Mouse (Mus musculus): ENCODE results near the gene Triml2. TPM values are rescaled to one million over a fixed set of nuclear protein-coding genes. Genes with fewer than 3 reads are reported as not detected.

The Triml2 gene
- polyA plus RNA-seq (2014; fragmentation: Nextera tagmentation; extraction: Ambion mirVana), result not detected in 2 replicates

- Histone ChIP-seq H3K36me3 (ENCODE audit: control insufficient read depth, insufficient read depth, low read length) (no peaks in the 10 kb centered on the region), H3K4me3 (ENCODE audit: low read depth, low read length) (no peak within 1 kb of the TSS), H3K27me3 (replicated peaks; ENCODE audit: control insufficient read depth, insufficient read depth, low read length) (no peaks in the 10 kb centered on the region), H3K4me1 (replicated peaks; ENCODE audit: control insufficient read depth, insufficient read depth, low read length) (no peaks in the 10 kb centered on the region), H3K27ac (ENCODE audit: low read depth, low read length) (no peak within 1 kb of the TSS), H3K9ac (ENCODE audit: low read depth, low read length) (no peak within 1 kb of the TSS), H3K4me2 (no peak within 1 kb of the TSS), H3K9me3 (ENCODE audit: control insufficient read depth, low read length) (no peaks in the 10 kb centered on the region)
- no peak for DNase-seq (ENCODE audit: low spot score)
- ATAC-seq (replicated peaks; ENCODE audit: low FRiP score), result no peak
- WGBS, result 92% methylated on average over 13 of the region's 13 CpGs
Measured at GRCm38 (mm10) chr8:43180054-43180690, at the start of gene Triml2. TSS of gene Triml2 (plus strand) at chr8:43180541.

DNA sequence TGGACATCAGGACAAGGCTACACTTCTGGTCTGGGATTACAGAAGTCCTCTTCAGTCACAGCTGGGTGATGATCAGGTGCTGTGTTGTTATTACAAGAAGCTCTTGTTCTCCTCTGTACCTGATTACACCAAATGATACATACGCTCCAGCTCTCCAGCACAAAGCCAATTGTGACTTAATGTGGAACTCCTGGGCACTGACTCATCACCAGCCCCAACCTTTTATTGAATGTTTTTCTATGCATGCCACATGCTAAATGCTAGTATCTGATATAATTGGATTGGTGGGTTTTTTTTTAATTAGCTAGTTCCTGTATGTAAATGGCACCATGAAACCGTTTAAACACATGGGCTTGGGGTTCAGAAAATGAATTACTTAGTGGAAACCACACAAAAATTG, 39.0 kb upstream of the Triml2 start, which contains the start of gene Triml1:
Triml1 (minus strand) TSS at position 101 of the 400 bp plus-strand sequence.
- ATAC-seq (replicated peaks; ENCODE audit: low FRiP score), result no peak
- WGBS, result 80% methylated on average over 2 of the region's 2 CpGs
- H3K9me3 ChIP-seq (ENCODE audit: control insufficient read depth, low read length), result no peaks in the 10 kb centered on the region

GRCm38 (mm10) chr8:43149307-43149706, 31.0 kb upstream of the Triml2 start:
- Histone ChIP-seq H3K27ac (ENCODE audit: low read depth, low read length) (no peak overlapping the region), H3K36me3 (ENCODE audit: control insufficient read depth, insufficient read depth, low read length) (no peaks in the 10 kb centered on the region), H3K9me3 (ENCODE audit: control insufficient read depth, low read length) (no peaks in the 10 kb centered on the region), H3K9ac (ENCODE audit: low read depth, low read length) (no peak overlapping the region), H3K4me3 (ENCODE audit: low read depth, low read length) (no peak overlapping the region), H3K4me2 (no peak overlapping the region), H3K27me3 (replicated peaks; ENCODE audit: control insufficient read depth, insufficient read depth, low read length) (no peaks in the 10 kb centered on the region), H3K4me1 (replicated peaks; ENCODE audit: control insufficient read depth, insufficient read depth, low read length) (no peaks in the 10 kb centered on the region)
- 92% methylated on average over 9 of the region's 9 CpGs for WGBS
- DNase-seq (ENCODE audit: low spot score) (no peak), ATAC-seq (replicated peaks; ENCODE audit: low FRiP score) (no peak)

More for the DNA sequence above, 39.0 kb upstream of the Triml2 start, which contains the start of gene Triml1:
- Histone ChIP-seq H3K4me2 (no peak within 1 kb of the TSS), H3K4me1 (replicated peaks; ENCODE audit: control insufficient read depth, insufficient read depth, low read length) (no peaks in the 10 kb centered on the region), H3K4me3 (ENCODE audit: low read depth, low read length) (no peak within 1 kb of the TSS), H3K27me3 (replicated peaks; ENCODE audit: control insufficient read depth, insufficient read depth, low read length) (no peaks in the 10 kb centered on the region), H3K36me3 (ENCODE audit: control insufficient read depth, insufficient read depth, low read length) (no peaks in the 10 kb centered on the region), H3K9ac (ENCODE audit: low read depth, low read length) (no peak within 1 kb of the TSS), H3K27ac (ENCODE audit: low read depth, low read length) (no peak within 1 kb of the TSS)
- no peak for DNase-seq (ENCODE audit: low spot score)

DNA sequence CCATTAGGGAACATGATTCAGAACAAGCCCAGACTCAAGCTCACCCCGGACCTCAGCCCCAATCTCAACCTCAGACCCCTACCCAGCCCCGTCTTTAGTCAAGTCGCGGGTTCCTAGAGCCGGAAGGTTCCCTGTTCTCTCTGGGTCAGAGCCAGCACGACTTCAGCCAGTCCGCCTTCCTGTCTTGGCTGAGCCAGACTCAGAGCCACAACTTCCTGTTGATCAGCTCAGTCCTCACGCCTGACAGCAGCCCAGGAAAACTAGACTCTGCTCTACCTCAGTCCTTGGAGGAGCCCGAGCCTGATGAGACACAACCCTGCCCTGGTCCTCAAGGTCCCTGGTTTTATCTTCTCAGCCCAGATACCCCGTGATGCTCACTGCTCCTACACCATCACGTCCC, 17.1 kb upstream of the Triml2 start:
- no peaks in the 10 kb centered on the region for H3K4me1 ChIP-seq (replicated peaks; ENCODE audit: control insufficient read depth, insufficient read depth, low read length)
- no peak overlapping the region for H3K9ac ChIP-seq (ENCODE audit: low read depth, low read length)
- H3K27me3 ChIP-seq (replicated peaks; ENCODE audit: control insufficient read depth, insufficient read depth, low read length), result no peaks in the 10 kb centered on the region
- DNase-seq (ENCODE audit: low spot score), result no peak
- no peak overlapping the region for H3K4me3 ChIP-seq (ENCODE audit: low read depth, low read length)
- no peaks in the 10 kb centered on the region for H3K9me3 ChIP-seq (ENCODE audit: control insufficient read depth, low read length)
- 49% methylated on average over 11 of the region's 11 CpGs for WGBS
- H3K4me2 ChIP-seq, result no peak overlapping the region
- no peak for ATAC-seq (replicated peaks; ENCODE audit: low FRiP score)
- no peak overlapping the region for H3K27ac ChIP-seq (ENCODE audit: low read depth, low read length)
- no peaks in the 10 kb centered on the region for H3K36me3 ChIP-seq (ENCODE audit: control insufficient read depth, insufficient read depth, low read length)

GRCm38 (mm10) chr8:43164453-43164852, 15.9 kb upstream of the Triml2 start:
- Histone ChIP-seq H3K4me1 (replicated peaks; ENCODE audit: control insufficient read depth, insufficient read depth, low read length) (no peaks in the 10 kb centered on the region), H3K9me3 (ENCODE audit: control insufficient read depth, low read length) (no peaks in the 10 kb centered on the region), H3K36me3 (ENCODE audit: control insufficient read depth, insufficient read depth, low read length) (no peaks in the 10 kb centered on the region), H3K4me2 (no peak overlapping the region), H3K27me3 (replicated peaks; ENCODE audit: control insufficient read depth, insufficient read depth, low read length) (no peaks in the 10 kb centered on the region), H3K9ac (ENCODE audit: low read depth, low read length) (no peak overlapping the region), H3K4me3 (ENCODE audit: low read depth, low read length) (no peak overlapping the region), H3K27ac (ENCODE audit: low read depth, low read length) (no peak overlapping the region)
- DNase-seq (ENCODE audit: low spot score) (no peak), ATAC-seq (replicated peaks; ENCODE audit: low FRiP score) (no peak)
- 78% methylated on average over 3 of the region's 3 CpGs for WGBS

GRCm38 (mm10) chr8:43168083-43168482, 12.3 kb upstream of the Triml2 start:
- Histone ChIP-seq H3K9me3 (ENCODE audit: control insufficient read depth, low read length) (no peaks in the 10 kb centered on the region), H3K36me3 (ENCODE audit: control insufficient read depth, insufficient read depth, low read length) (no peaks in the 10 kb centered on the region), H3K27me3 (replicated peaks; ENCODE audit: control insufficient read depth, insufficient read depth, low read length) (no peaks in the 10 kb centered on the region), H3K4me1 (replicated peaks; ENCODE audit: control insufficient read depth, insufficient read depth, low read length) (no peaks in the 10 kb centered on the region), H3K9ac (ENCODE audit: low read depth, low read length) (no peak overlapping the region), H3K27ac (ENCODE audit: low read depth, low read length) (no peak overlapping the region), H3K4me3 (ENCODE audit: low read depth, low read length) (no peak overlapping the region), H3K4me2 (no peak overlapping the region)
- 83% methylated on average over 4 of the region's 4 CpGs for WGBS
- ATAC-seq (replicated peaks; ENCODE audit: low FRiP score) (no peak), DNase-seq (ENCODE audit: low spot score) (no peak)

- H3K9ac ChIP-seq (ENCODE audit: low read depth, low read length), result no peak overlapping the region
- no peaks in the 10 kb centered on the region for H3K36me3 ChIP-seq (ENCODE audit: control insufficient read depth, insufficient read depth, low read length)
- ATAC-seq (replicated peaks; ENCODE audit: low FRiP score) (no peak), DNase-seq (ENCODE audit: low spot score) (no peak)
- no peak overlapping the region for H3K4me2 ChIP-seq
- no peaks in the 10 kb centered on the region for H3K4me1 ChIP-seq (replicated peaks; ENCODE audit: control insufficient read depth, insufficient read depth, low read length)
- WGBS, result 84% methylated on average over 6 of the region's 6 CpGs
- no peaks in the 10 kb centered on the region for H3K9me3 ChIP-seq (ENCODE audit: control insufficient read depth, low read length)
- no peak overlapping the region for H3K27ac ChIP-seq (ENCODE audit: low read depth, low read length)
- H3K27me3 ChIP-seq (replicated peaks; ENCODE audit: control insufficient read depth, insufficient read depth, low read length), result no peaks in the 10 kb centered on the region
- no peak overlapping the region for H3K4me3 ChIP-seq (ENCODE audit: low read depth, low read length)
Measured at GRCm38 (mm10) chr8:43169249-43169755, 11.0 kb upstream of the Triml2 start.

GRCm38 (mm10) chr8:43176766-43177486, 3.4 kb upstream of the Triml2 start:
- Histone ChIP-seq H3K4me2 (no peak overlapping the region), H3K36me3 (ENCODE audit: control insufficient read depth, insufficient read depth, low read length) (no peaks in the 10 kb centered on the region), H3K4me1 (replicated peaks; ENCODE audit: control insufficient read depth, insufficient read depth, low read length) (no peaks in the 10 kb centered on the region), H3K27ac (ENCODE audit: low read depth, low read length) (no peak overlapping the region), H3K27me3 (replicated peaks; ENCODE audit: control insufficient read depth, insufficient read depth, low read length) (no peaks in the 10 kb centered on the region), H3K9me3 (ENCODE audit: control insufficient read depth, low read length) (no peaks in the 10 kb centered on the region), H3K9ac (ENCODE audit: low read depth, low read length) (no peak overlapping the region), H3K4me3 (ENCODE audit: low read depth, low read length) (no peak overlapping the region)
- DNase-seq (ENCODE audit: low spot score) (no peak), ATAC-seq (replicated peaks; ENCODE audit: low FRiP score) (no peak)
- 86% methylated on average over 6 of the region's 6 CpGs for WGBS

Measured in liver, embryonic 11.5 days (tissue).